Mouse (Mus musculus) gonadal fat pad, adult 2 months (tissue): Measurements from ENCODE around the gene B4galt2. TPM values are rescaled to one million over a fixed set of nuclear protein-coding genes. Genes with fewer than 3 reads are reported as not detected.

Source experiments
- DNase-seq: peaks from one replicate; pipeline ENCODE4 v3.0.0-alpha.2; 2012; ENCODE audit warnings: low read depth
- polyA plus RNA-seq: library from polyadenylated mRNA; depleted of rRNA; stranded (reverse); fragments of >200 nt; gene quantifications from 2 replicates; pipeline ENCODE4 v1.2.3, GENCODE M21; 2012

B4galt2 gene
- polyA plus RNA-seq, 1 experiment: 18.1 TPM

DNA sequence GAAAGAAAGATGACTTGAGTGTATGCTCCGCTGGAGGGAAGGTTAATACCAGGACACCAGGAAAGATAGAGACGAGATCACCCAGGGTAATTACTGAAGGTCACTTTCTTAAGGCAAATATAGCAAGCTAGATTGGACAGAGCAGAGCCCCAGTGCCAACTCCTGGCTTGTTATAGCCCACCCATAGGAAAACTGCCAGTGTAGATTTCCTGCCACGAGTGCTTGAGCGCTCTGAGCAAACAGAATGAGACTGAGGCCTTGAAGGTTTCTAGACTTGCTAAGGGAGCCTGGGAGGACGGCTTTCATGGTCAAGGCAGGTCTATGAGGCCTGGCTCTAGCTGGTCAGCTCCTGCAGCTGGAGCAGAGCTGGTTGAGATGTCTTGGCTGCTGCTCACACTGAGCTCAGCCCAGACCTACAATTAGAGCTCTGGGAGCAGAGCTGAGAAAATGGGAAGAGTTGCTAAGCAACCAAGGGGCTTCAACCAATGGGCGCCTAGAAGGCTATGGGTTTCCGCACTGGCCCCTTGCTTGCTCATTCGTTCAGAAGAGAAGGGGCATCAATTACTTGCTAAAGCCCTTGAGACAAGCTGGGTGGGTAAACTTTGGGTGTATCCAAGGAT, 25.7 kb upstream of the B4galt2 start:
- no peak for DNase-seq

DNA sequence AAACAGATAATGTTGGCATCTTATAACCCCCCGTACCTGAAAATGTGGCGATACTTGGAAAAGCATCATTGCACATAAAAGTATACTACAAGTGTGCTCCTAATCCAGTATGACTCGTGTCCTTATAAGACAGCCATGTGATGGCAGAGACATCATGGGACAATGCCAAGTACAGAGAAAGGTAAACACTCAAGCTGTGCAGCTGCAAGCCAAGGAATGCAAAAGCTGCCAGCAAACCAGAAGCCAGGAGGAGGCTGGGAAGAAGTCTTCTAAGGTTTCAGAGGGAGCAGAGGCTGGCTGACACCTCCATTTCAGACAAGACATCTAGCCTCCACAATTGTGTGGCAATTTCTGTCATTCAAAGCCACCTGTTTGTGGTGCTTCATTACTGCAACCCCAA, 22.9 kb upstream of the B4galt2 start:
- DNase-seq: peak; percentile 52

DNA sequence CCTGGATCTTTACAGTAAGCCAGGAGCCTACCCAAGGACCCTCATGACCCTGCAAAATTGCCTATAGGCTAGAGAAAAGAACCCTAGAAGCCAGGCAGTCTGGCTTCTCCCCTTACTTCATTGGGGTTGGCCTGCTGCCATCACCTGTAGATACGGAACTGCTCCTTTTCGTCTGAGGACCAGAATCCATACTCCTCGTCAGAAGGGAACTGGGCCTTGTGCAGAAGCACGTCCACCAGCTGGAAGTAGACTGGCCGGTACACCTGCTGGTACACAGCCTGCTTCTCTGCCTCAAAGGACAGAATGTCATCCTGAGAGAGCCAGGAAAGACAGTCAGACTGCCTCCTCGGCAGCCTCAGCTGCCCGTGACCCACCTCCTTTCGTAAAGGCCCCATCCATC, 21.5 kb upstream of the B4galt2 start:
- DNase-seq: no peak

DNA sequence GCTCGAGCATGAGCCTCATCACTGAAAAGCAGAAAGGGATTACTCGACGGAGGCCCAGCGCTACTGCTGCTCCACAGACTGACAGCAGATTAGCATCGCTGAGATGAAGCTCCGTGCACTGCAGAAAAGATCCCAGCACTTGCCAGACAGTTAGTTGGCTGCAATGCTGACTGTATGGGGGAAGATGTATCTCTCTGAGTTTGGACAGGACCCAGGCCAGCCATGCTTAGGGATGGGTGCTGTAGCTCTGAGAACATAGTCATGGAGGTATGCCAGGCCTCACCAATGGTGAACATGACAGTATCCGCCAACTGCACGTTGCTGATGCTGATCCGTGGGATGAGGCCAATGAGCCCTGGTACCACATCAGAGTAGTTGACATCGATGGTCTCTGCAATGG, 20.8 kb upstream of the B4galt2 start:
- no peak for DNase-seq

DNA sequence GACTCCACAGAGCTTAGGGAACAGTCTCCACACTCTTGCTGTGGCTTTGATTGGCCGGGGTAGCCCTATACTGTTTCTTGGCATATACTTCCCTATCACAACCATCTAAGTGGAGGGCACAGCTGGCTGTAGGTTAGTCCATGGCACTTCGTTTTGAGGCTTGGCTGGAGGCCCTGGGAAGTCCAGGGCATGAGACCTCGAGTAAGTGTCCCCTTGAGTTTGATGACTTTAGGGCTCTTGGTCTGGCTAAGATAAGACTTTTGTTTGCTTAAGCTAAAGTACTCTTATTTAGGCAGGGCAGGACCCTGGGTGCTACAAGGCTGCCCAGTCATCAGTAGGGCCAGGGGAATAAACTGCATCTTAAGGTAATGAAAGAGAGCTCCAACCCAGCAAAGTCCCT, 14.8 kb upstream of the B4galt2 start:
- no peak for DNase-seq

DNA sequence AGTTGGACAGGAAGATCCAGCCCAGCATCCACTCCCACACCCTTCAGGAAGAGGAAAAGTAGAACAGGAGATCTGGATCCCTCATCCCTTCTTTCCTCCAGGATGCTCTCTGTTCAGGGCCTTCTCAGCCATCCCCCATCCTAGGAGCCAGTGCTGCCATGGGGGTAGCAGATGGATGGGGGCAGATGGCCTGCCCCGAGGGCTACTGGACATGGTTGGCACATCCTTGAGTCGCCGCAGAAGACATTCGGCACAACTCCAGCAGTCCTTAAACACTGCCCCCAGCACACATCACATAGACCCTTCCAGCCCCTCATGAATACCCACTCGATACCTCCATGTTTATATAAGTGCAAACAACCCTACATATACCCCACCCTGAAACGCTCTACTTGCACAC, 12.7 kb upstream of the B4galt2 start:
- DNase-seq: no peak

DNA sequence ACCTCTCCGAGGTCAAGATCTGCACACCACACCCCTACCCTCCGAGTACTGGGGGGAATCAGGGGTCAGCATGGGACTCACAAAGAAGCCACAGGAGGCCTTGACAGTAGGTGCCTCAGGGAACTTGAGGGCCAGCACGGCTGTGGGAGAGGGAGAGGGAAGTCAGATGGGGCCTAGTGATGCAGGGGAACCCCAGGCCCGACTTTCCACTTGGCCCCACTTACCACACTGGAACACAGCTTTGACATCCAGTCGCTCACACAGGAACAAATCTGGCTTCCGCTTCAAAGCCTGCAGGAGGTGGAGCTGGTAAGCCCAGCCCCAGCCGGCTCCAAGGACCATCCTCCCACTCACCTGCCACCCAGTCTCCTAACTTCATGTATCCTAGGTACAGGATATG, 12.1 kb upstream of the B4galt2 start:
- DNase-seq: no peak

DNA sequence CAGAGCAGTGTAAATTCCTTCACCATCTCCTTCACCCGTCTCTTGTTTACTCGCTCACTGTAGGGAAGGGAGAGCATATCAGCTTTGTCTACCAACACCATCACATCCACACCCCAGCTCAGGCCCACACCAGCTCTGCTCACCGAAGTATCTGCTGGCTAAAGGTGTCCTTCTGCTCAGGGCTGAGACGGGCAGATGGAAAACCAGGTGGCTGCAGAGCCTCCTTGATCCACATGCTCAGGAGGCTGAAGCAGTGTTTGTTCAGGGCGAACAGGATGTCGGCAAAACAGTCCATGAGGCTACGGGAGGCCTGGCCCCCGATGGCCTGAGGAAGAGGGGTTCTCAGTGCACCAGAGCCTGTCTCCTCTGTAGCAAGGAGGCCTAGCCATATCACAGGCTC, 11.3 kb upstream of the B4galt2 start:
- no peak for DNase-seq

DNA sequence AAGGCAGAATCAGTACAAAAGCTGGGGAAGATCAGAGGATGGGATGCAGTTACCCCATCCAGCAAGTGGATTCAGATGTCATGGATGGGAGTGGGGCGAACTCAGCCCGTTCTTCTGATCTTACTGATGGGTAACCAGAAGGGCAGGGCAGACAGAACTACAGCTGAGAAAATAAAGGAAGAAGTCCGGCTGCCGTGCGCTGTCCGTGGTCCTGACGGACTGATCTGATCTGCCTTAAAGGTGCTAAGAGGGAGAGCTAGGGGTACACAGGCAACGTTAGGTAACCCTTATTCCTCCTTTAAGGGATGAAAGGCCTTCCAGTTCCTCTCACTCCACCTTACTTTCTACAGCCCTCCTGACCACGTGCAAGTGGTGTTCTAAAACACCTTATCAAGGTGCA, 10.1 kb upstream of the B4galt2 start:
- no peak for DNase-seq

DNA sequence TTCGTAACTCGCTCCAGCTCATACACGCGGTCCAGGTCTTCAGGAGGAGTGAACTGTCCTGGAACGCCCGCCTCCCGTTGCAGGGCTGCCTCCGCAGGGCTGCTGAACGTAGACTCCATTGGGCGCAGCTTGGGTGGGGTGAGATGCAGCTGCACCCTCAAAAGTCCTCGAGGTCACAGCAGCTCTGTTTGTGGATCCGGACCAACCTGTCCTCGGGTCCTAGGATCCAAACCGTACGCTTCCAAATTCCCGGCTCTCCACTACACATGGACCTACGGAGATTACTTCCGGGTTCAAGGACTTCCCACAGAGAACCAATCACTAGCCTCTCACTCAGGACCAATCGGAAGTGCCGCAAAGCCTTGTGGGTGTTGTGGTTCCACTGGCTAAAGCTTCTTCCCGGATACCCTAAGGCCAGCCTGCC, 8.5 kb upstream of the B4galt2 start, which contains the start of gene Dph2:
Dph2 (minus strand) TSS at position 295 of the 424 bp plus-strand sequence.
- DNase-seq: peak; percentile 56

DNA sequence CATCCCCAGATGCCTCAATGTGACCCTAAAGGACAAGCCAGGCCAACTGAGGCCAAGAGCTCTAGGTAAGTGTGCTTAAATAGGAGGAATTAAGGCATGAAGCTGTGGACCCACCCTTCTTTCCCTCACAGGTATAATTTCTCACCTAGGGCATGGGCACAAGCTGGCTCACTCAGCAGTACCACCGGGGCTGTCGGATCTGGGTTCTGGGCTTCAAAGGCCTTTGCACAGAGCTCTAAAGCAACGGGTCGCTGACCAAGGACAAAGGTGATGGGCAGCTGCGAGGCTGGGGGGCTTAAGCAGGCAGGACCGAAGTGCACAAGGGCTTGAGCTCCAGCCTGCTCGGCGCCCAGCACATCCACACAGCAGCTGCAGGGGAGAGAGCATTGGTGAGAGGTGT, 7.5 kb upstream of the B4galt2 start:
- DNase-seq: no peak

DNA sequence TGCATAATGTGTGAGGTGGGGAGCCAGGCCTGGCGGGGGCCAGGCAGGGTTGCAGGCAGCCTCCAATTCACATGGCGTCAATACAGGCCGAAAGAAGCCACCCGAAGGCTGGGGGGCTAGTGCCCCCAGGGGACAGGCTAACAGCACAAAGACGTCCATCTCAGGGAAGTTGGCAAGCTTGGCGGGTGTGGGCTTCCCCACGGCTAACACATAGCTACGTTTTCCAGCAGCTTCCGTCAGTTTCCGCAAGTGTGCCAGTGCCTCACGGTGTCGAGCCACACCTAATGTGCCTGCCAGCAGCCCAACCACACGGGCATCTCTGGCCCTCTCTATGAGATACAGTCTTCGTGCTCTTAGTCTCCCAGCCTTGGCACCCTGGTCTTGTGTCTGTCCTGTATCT, 6.7 kb upstream of the B4galt2 start:
- no peak for DNase-seq

DNA sequence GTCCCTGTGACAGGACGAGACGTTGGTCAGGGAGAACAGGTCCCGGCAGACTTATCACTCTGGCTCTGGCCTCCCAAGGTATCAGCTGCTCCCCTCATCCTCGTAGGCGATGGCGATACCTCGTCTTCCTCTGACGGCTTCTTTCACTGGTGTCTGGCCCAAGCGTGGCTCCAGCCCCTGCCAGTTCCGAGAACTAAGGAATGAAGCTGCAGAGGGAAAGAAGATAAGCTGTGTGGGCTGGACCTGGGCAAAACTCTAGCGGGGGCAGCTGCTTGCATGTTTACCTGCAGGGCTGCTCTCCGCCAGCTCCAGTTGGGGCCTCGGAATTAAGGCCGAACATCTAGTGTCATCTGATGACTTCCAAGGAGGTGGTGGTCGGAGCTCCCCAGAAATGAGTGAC, 6.2 kb upstream of the B4galt2 start:
- no peak for DNase-seq

DNA sequence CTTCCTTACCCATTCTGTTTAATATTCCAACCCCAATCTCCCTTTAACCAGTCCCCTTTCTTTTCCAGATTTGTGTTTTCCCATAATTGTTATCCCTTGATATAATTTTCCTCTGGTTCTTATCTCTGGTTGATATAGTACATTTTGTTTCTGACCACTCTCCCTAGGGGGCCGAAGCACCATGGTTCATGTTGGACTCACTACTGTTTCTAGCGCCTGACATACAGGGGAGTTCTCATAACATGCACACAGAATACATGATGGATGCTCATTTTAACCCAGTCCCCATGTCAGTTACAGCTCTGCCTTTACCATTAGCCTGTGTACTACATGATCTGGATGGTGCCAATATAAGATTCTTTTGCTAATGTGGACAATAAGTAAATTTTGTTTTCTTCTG, 4.6 kb upstream of the B4galt2 start:
- no peak for DNase-seq

DNA sequence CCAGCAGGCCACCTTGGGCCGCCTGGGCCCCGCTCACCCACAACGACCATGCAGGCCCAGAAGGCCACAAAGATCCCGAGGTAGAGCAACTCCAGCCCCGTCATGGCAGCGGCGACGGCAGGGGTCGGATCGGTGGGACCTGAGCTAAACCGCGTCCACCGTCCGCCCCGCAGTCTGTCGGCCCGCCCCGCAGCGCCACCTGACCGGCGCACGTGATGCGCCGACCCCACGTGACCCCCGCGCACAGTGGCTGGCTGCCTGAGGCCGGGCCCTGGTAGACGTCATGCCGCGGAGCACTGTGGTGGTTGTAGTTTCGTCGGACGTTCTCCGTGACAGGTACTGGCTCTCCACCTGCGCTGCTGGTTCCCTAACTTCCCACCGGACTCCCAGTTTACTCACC, 3.8 kb upstream of the B4galt2 start, which contains the start of gene Atp6v0b:
Atp6v0b (minus strand) TSS at position 201 of the 400 bp plus-strand sequence.
- peak; percentile 38 for DNase-seq

DNA sequence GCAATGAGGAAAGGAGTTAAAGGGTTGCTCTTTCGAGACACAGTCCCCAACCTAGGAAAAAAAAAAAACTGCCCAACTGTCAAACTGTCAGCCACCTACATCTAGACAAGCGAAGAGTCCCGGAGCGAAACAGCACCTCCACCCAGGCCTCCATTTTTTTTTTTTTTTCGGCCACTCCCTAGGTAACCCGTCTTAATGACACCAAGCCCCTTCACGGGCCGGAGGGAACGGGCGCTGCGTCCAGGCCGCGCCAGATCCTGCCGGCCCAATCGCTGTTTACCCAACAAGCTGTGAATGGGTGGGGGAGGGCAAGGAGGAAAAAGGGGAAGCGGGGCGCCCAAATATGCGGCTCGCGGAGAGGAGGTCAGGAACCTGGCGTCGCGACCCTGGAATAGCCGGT, 3.4 kb upstream of the B4galt2 start:
- no peak for DNase-seq

DNA sequence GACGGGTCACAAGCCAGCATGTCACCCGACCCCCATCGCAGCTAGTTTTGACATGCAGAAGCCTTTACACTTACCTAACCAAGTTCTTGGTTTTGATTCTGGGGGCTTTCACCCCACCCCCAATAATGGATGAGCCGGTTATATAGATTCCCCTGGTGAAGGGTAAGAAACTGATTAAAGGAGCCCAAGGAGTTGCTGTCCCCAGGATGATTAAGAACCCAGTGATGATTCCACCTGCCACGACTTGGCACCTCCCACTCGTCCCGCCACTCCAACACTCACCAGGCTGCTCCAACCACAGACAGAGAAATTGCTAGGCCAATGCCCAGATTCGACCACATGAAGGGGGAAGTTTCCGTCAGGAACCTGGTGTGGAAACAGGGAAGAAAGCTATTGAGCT, 2.7 kb upstream of the B4galt2 start:
- DNase-seq: no peak

DNA sequence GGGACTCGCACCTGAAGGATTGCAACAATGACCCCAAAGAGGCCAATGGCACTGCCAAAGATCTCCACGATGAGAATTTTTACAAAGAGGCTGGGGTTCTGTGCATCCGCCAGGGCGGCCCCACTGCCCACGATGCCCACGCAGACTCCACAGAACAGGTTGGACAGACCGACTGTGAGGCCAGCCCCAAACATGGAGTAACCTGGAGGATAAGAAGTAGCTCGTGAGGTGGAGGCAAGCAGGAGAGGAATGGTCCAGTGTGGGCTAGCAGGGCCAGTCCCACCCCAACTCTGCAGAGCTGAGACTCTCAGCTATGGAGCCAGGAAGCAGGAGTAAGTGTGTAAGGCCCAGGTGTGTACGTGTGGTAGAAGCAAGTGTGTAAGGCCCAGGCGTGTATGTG, 1.8 kb upstream of the B4galt2 start:
- DNase-seq: no peak

DNA sequence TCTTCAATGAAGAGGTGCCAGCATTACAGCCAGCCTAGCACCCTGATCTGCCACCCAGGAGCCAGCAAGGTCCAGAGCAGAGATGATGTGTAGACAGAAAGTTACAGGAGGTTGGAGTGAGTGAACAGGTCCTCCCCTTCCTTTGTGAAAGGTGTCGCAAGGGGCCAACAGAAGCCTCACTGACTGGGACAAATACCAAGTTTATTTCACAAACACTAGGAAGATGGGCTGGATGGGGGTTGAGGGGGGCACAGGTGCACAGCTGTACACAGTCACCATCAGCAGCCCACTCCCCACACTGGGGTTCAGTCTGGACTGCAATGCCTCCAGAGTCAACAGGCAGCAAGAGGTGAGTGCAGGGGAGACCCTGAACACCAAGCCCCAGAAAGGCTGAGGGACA, 859 bp upstream of the B4galt2 start:
- DNase-seq: no peak

DNA sequence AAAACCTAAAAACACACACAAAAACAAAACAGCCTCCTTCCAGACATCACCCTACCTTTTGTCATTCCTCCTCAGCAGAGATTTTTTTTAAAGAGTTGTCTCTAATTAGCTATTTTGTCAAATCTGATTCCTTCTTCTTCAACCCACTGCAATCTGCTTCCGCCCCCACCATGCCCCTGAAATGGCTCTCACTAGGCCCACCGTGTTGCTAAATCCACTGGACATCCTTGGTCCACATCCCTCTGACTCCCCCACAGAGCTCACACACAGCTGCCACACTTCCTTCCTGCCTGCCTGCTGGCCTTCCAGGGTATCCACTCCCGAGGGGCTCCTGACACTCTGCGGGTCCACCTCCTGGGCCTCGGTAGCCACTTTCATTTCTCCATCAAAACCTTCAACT, 4.6 kb downstream of the B4galt2 start:
- DNase-seq: no peak

DNA sequence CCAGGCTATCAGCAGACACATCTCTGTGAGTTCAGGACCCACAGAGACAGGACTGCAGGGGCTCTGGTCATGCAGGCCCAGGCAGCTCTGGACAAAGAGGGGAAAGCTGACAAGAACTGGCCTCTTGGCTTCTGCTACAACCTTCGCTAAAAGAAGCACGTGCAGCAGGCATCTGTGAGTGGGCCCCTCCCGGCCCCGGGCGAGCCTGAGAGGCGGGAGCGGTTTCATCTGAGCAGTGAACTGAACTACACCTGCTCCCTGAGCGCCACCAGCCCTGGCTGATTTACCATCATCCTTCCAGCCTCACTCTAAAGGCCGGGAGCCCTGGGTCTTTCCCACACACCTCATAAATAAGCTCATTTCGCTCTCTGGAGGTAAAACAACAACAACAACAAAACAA, 5.0 kb downstream of the B4galt2 start:
- no peak for DNase-seq

DNA sequence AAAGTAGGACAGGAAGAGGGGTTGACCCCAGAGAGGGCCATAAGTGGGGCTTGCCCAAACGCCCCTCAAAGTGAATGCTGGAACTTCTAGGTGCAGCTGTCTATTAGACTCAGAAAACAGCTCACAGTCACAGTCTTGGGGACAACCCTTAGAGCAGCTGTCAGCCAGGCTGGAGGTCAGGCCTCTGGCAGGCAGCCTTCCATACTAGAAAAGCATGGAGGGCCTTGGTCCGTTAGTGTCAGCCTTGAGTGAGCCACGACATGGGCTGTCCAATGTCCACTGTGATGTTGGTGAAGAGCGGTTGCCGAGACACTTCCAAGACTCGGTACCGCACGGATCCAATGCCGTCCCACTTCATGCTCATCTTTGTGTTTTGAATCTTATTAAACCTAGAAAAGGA, 9.7 kb downstream of the B4galt2 start:
- DNase-seq: no peak

DNA sequence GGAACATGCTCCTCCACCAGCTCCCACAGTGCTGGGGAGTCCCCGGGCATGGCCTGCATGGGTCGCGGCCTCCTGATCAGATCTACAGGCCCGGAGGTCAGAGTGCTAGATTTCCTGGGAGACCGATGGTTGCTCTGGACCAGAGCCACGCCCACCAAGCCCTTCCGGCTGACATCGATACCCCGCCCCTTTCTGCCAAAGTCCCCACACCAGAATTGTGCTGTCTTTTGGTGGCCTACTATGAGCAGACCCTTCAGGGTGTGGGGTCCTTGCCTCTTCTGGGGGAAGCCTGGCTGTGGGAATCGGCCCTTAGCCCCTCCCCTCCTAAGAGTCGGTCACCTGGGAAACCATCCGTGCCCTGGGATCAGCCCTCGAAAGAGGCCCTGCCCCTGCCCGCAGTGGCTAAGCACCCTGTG, 10.8 kb downstream of the B4galt2 start, which contains the start of gene Ccdc24:
Ccdc24 (minus strand) TSS at position 87 of the 416 bp plus-strand sequence.
- no peak for DNase-seq

DNA sequence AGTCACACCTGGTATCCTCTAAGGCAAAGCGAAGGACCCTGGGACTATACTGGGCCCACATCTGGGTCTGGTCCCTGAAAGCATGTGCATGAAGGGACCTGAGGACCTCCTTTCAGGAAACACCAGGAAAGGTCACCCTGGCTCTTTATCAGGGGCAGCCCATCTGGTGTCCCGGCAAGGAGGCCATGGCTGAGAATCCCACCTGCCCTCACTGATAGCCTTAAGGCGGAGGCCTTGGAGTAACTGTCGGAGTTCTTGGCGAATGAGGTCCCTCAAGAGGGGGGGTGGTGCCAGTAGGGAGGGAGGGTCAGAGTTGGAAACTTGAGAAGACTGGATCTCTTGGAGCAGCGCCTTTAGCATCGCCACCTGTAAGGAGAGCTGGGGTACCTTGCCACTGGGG, 11.5 kb downstream of the B4galt2 start:
- no peak for DNase-seq
